Mouse (Mus musculus) heart, postnatal 14 days (tissue): Measurements from ENCODE around the gene Cd47. TPM values are rescaled to one million over a fixed set of nuclear protein-coding genes. Genes with fewer than 3 reads are reported as not detected.

Experiments used
- DNase-seq, 2 experiments: peaks; one replicate each; pipeline ENCODE4 v3.0.0; 2021 to 2022
- intact Hi-C: fragments of 180-260 bp; cut with DNase I; formaldehyde crosslinking; loops from one replicate; pipeline ENCODE4 v1.15.1; 2025
- total RNA-seq, 2 experiments: library from RNA; stranded (reverse); gene quantifications; 2 replicates each; pipeline ENCODE4 v1.2.3; 2021

Cd47 gene
- total RNA-seq, 2 experiments from 2014 or later: 67.1 to 71.3 TPM

- no peak for DNase-seq
- intact Hi-C loops: no loop called here
Observed at GRCm38 (mm10) chr16:49783369-49783768, 17.0 kb upstream of the Cd47 start.

- intact Hi-C loops: no loop called here
- DNase-seq: no peak
Observed at GRCm38 (mm10) chr16:49786116-49786515, 14.2 kb upstream of the Cd47 start.

- no peak for DNase-seq
- intact Hi-C loops: no loop called here
Observed at GRCm38 (mm10) chr16:49787714-49788113, 12.6 kb upstream of the Cd47 start.

- DNase-seq: no peak
- intact Hi-C loops: loop anchor here (1.0 kb wide), 1 partner anchor 65 kb away; no protein-coding TSS in a partner anchor
Observed at GRCm38 (mm10) chr16:49790575-49791465, 9.5 kb upstream of the Cd47 start.

- peak; percentile 33 to 44 for DNase-seq
Observed at GRCm38 (mm10) chr16:49792446-49792878, 7.9 kb upstream of the Cd47 start.

GRCm38 (mm10) chr16:49793596-49793995, 6.7 kb upstream of the Cd47 start:
- intact Hi-C loops: no loop called here
- DNase-seq: no peak

More at GRCm38 (mm10) chr16:49792446-49792878, 7.9 kb upstream of the Cd47 start:
- intact Hi-C loops: no loop called here

GRCm38 (mm10) chr16:49796271-49796670, 4.1 kb upstream of the Cd47 start:
- DNase-seq: no peak

GRCm38 (mm10) chr16:49796954-49797353, 3.4 kb upstream of the Cd47 start:
- intact Hi-C loops: no loop called here
- no peak for DNase-seq

More at GRCm38 (mm10) chr16:49796271-49796670, 4.1 kb upstream of the Cd47 start:
- intact Hi-C loops: no loop called here

- intact Hi-C loops: no loop called here
- DNase-seq: no peak
Observed at GRCm38 (mm10) chr16:49798790-49799189, 1.5 kb upstream of the Cd47 start.

- no peak for DNase-seq
- intact Hi-C loops: loop anchor here (5.0 kb wide), 1 partner anchor 51 kb away; no protein-coding TSS in a partner anchor
Observed at GRCm38 (mm10) chr16:49800996-49801395, 663 bp downstream of the Cd47 start.

- peak in 1 of 2 experiments; percentile 21 for DNase-seq
- intact Hi-C loops: loop anchor here (5.0 kb wide), 1 partner anchor 51 kb away; no protein-coding TSS in a partner anchor
Observed at GRCm38 (mm10) chr16:49801399-49801798, 1.1 kb downstream of the Cd47 start.

GRCm38 (mm10) chr16:49802993-49803392, 2.7 kb downstream of the Cd47 start:
- intact Hi-C loops: loop anchor here (5.0 kb wide), 1 partner anchor 49 kb away; no protein-coding TSS in a partner anchor

GRCm38 (mm10) chr16:49803932-49804461, 3.7 kb downstream of the Cd47 start:
- intact Hi-C loops: loop anchor here (5.0 kb wide), 1 partner anchor 48 kb away; no protein-coding TSS in a partner anchor
- DNase-seq: peak in 1 of 2 experiments; percentile 20

More at GRCm38 (mm10) chr16:49802993-49803392, 2.7 kb downstream of the Cd47 start:
- DNase-seq: no peak

GRCm38 (mm10) chr16:49806920-49807319, 6.6 kb downstream of the Cd47 start:
- no peak for DNase-seq
- intact Hi-C loops: no loop called here

GRCm38 (mm10) chr16:49807419-49807841, 7.1 kb downstream of the Cd47 start:
- DNase-seq: no peak
- intact Hi-C loops: no loop called here

- intact Hi-C loops: no loop called here
- DNase-seq: no peak
Observed at GRCm38 (mm10) chr16:49807862-49808430, 7.6 kb downstream of the Cd47 start.

GRCm38 (mm10) chr16:49811897-49812296, 11.6 kb downstream of the Cd47 start:
- DNase-seq: no peak
- intact Hi-C loops: no loop called here

GRCm38 (mm10) chr16:49812821-49813616, 12.7 kb downstream of the Cd47 start:
- intact Hi-C loops: no loop called here

GRCm38 (mm10) chr16:49814419-49814818, 14.1 kb downstream of the Cd47 start:
- intact Hi-C loops: no loop called here
- no peak for DNase-seq

More at GRCm38 (mm10) chr16:49812821-49813616, 12.7 kb downstream of the Cd47 start:
- DNase-seq: no peak

- DNase-seq: no peak
- intact Hi-C loops: no loop called here
Observed at GRCm38 (mm10) chr16:49816889-49817288, 16.6 kb downstream of the Cd47 start.
